Mouse (Mus musculus): ENCODE data around the gene Jsrp1. TPM values are rescaled to one million over a fixed set of nuclear protein-coding genes. Genes with fewer than 3 reads are reported as not detected.

The Jsrp1 gene
- polyA plus RNA-seq, 1 experiment, result 3.2 TPM

DNA sequence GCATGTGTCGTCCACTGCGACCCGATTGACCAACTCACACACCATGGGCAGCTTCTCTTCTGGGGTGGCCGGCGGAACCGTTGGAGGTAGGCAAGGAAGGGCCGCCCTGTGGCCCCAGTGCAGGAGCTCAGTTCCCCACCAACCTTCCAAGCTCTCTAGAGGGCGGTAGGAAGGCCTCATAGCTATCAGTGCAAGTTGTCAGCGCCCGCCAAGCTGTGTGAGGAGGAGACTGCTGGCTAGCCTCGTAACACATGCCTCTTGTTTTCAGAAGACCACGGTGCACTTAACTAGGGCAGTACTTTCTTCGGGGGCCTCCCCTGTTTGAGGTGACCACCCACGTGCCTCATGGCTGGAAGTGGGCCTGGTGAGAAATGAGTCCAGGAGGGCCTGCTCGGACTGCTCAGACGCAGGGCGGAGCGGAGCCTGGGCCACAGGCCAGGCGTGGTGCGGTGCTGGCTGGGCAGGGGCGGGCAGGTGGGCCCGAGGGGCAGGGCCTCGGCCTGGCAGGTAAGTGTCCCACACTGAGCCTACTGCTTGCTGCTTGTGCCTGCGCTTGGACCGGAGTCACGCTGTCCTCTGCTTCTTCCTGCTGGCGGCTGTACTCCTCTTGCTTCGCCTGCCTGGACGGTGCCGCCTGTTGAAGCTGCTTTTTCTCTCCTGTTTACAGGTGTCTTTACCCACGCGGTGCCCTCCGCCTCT, 21.7 kb downstream of the Jsrp1 start:
- no peak overlapping the region for H3K4me3 ChIP-seq (ENCODE audit: insufficient read depth, low read depth, low read length)
- H3K36me3 ChIP-seq (ENCODE audit: control insufficient read depth, insufficient read depth, low read length), result no peaks in the 10 kb centered on the region
- TF ChIP-seq CTCF (conservative IDR thresholded peaks at IDR 0.05; ENCODE audit: insufficient read depth, insufficient read length, low read depth, low read length) (no peak), POLR2A (IDR thresholded peaks at IDR 0.05; ENCODE audit: low read depth, low read length) (no peak)
- no peaks in the 10 kb centered on the region for H3K27me3 ChIP-seq (replicated peaks; ENCODE audit: control insufficient read depth, insufficient read depth, low read length)
- DNase-seq, result no peak
- no peaks in the 10 kb centered on the region for H3K4me1 ChIP-seq (ENCODE audit: control insufficient read depth, insufficient read depth, low read length)
- WGBS, result 80% methylated on average over 33 of the region's 33 CpGs
- H3K27ac ChIP-seq (ENCODE audit: insufficient read depth, low read depth, low read length), result no peak overlapping the region

DNA sequence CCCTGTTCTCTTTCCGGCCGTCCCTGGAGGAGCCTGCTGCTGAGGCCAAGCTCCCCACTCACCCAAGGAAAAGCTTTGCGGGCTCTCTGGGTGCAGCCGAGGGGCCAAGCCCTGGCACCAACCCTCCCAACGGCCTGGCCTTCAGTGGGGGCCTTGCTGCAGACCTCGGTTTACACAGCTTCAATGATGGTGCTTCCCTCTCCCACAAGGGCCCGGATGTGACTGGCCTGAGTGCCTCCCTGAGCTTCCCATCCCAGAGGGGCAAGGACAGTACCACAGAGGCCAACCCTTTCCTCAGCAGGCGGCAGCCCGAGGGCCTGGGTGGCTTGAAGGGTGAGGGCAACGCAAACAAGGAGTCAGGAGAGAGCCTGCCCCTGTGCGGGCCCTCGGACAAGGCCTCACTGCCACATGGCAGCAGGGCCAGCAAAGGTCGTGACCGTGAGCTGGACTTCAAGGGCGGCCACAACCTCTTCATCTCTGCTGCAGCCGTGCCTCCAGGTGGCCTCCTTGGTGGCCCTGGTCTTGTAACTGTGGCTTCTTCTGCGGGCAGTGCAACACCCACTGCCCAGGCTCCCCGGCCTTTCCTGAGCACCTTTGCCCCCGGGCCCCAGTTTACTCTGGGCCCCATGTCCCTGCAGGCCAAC, 22.4 kb downstream of the Jsrp1 start:
- Histone ChIP-seq H3K27ac (ENCODE audit: insufficient read depth, low read depth, low read length) (no peak overlapping the region), H3K4me3 (ENCODE audit: insufficient read depth, low read depth, low read length) (no peak overlapping the region), H3K36me3 (ENCODE audit: control insufficient read depth, insufficient read depth, low read length) (no peaks in the 10 kb centered on the region; the same call in 1 of the 2 replicates), H3K27me3 (replicated peaks; ENCODE audit: control insufficient read depth, insufficient read depth, low read length) (no peaks in the 10 kb centered on the region), H3K4me1 (ENCODE audit: control insufficient read depth, insufficient read depth, low read length) (no peaks in the 10 kb centered on the region)
- WGBS, result 85% methylated on average over 19 of the region's 19 CpGs
- DNase-seq, result no peak
- TF ChIP-seq POLR2A (IDR thresholded peaks at IDR 0.05; ENCODE audit: low read depth, low read length), result no peak
- no peak for TF ChIP-seq CTCF (conservative IDR thresholded peaks at IDR 0.05; ENCODE audit: insufficient read depth, insufficient read length, low read depth, low read length)

DNA sequence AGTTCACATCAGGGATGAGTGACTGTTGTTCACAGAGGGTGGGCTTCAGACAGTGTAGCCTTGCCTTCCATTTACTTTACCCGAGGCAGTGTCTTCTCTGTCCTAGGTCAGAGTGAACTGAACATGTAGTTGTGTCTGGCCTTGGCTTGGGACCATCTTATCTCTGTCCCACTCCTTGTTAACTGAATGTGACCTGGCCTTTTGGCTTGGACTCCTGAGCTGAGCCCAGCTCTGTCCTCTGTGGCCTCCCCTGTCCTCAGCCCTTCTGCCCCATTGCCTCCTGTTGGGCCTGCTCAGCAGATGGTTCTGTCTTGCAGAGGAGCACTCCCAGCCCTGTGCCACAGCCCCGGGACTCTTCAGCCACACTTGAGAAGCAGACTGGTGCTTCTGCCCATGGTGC, 25.8 kb downstream of the Jsrp1 start:
- no peaks in the 10 kb centered on the region for H3K4me1 ChIP-seq (ENCODE audit: control insufficient read depth, insufficient read depth, low read length)
- no peak for DNase-seq
- no peaks in the 10 kb centered on the region for H3K27me3 ChIP-seq (replicated peaks; ENCODE audit: control insufficient read depth, insufficient read depth, low read length)
- TF ChIP-seq CTCF (conservative IDR thresholded peaks at IDR 0.05; ENCODE audit: insufficient read depth, insufficient read length, low read depth, low read length), result no peak
- TF ChIP-seq POLR2A (IDR thresholded peaks at IDR 0.05; ENCODE audit: low read depth, low read length), result no peak
- H3K4me3 ChIP-seq (ENCODE audit: insufficient read depth, low read depth, low read length), result no peak overlapping the region
- 79% methylated on average over 2 of the region's 2 CpGs for WGBS
- H3K27ac ChIP-seq (ENCODE audit: insufficient read depth, low read depth, low read length), result no peak overlapping the region
- no peaks in the 10 kb centered on the region; the same call in none of the 2 replicates for H3K36me3 ChIP-seq (ENCODE audit: control insufficient read depth, insufficient read depth, low read length)

DNA sequence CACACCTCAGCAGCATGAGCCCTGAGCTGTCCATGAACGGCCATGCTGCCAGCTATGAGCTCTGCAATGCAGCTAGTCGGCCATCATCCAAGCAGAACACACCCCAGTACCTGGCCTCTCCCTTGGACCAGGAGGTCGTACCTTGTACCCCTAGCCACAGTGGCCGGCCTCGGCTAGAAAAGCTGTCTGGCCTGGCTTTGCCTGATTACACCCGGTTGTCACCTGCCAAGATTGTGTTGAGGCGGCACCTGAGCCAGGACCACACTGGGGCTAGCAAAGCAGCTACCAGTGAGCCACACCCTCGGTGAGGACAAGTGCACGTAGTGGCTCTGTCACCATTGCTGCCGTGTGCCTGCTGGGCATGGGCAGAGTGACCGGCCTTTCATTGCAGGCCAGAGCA, 27.3 kb downstream of the Jsrp1 start:
- Histone ChIP-seq H3K36me3 (ENCODE audit: control insufficient read depth, insufficient read depth, low read length) (no peaks in the 10 kb centered on the region; the same call in none of the 2 replicates), H3K4me3 (ENCODE audit: insufficient read depth, low read depth, low read length) (no peak overlapping the region), H3K4me1 (ENCODE audit: control insufficient read depth, insufficient read depth, low read length) (no peaks in the 10 kb centered on the region), H3K27ac (ENCODE audit: insufficient read depth, low read depth, low read length) (no peak overlapping the region), H3K27me3 (replicated peaks; ENCODE audit: control insufficient read depth, insufficient read depth, low read length) (no peaks in the 10 kb centered on the region)
- DNase-seq, result no peak
- WGBS, result 90% methylated on average over 11 of the region's 11 CpGs
- TF ChIP-seq POLR2A (IDR thresholded peaks at IDR 0.05; ENCODE audit: low read depth, low read length) (no peak), CTCF (conservative IDR thresholded peaks at IDR 0.05; ENCODE audit: insufficient read depth, insufficient read length, low read depth, low read length) (no peak)

DNA sequence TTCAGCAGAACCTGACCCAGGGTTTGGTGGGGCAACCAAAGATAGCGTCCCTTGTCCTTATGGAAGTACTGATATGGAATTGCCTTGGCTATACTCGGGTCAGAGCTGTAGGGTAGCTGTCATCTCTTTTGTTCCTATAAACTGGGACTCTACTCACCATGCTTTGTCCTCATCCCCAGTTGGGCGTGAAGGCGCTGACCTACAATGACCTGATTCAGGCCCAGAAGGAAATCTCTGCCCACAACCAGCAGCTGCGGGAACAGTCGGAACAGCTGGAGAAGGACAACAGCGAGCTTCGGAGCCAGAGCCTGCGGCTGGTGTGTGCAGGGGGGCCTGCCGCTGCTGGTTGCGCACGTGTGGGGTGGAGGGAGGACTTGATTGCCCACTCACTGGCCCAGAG, 28.4 kb downstream of the Jsrp1 start:
- no peaks in the 10 kb centered on the region; the same call in none of the 2 replicates for H3K36me3 ChIP-seq (ENCODE audit: control insufficient read depth, insufficient read depth, low read length)
- no peaks in the 10 kb centered on the region for H3K4me1 ChIP-seq (ENCODE audit: control insufficient read depth, insufficient read depth, low read length)
- no peak for DNase-seq
- TF ChIP-seq CTCF (conservative IDR thresholded peaks at IDR 0.05; ENCODE audit: insufficient read depth, insufficient read length, low read depth, low read length), result no peak
- no peak for TF ChIP-seq POLR2A (IDR thresholded peaks at IDR 0.05; ENCODE audit: low read depth, low read length)
- no peak overlapping the region for H3K27ac ChIP-seq (ENCODE audit: insufficient read depth, low read depth, low read length)
- 88% methylated on average over 12 of the region's 12 CpGs for WGBS
- H3K4me3 ChIP-seq (ENCODE audit: insufficient read depth, low read depth, low read length), result no peak overlapping the region
- H3K27me3 ChIP-seq (replicated peaks; ENCODE audit: control insufficient read depth, insufficient read depth, low read length), result no peaks in the 10 kb centered on the region

DNA sequence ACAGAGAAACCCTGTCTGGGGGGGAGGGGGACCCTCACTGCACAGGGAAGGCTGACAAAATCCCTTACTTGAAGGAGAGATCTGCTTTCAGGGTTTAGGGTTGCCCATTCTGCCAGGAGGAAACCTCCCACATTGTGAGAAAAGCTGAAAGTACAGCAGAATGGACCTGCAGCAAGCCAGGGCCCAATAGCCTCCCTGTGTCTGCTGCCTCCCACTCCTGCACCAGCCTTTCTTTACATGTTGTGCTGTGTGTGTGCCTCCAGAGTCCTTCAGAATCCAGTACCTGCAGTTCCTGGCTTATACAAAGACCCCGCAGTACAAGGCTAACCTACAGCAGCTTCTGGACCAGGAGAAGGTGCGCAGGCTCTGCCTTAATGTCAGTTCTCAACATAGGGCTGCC, 29.0 kb downstream of the Jsrp1 start:
- no peak overlapping the region for H3K27ac ChIP-seq (ENCODE audit: insufficient read depth, low read depth, low read length)

DNA sequence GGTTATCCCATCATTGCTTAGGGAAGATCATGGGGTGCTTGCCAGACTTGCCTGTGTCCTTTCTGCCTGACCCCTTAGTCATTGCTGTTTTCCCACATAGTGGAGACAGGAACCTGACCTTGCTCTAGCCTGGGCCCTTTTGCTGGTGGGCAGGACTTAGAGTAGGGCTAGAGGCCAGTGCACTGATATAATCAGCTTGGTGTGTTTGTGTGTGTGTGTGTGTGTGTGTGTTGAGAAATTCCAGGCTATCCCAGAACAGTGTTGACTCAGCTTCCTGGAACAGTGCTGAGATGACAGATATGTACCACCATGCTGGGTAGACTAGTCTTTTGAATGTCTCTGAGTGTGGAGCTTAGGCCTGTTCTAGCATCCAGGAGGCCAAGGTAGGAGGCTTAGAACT, 33.7 kb downstream of the Jsrp1 start:
- no peaks in the 10 kb centered on the region for H3K27me3 ChIP-seq (replicated peaks; ENCODE audit: control insufficient read depth, insufficient read depth, low read length)
- H3K36me3 ChIP-seq (ENCODE audit: control insufficient read depth, insufficient read depth, low read length), result no peaks in the 10 kb centered on the region
- no peak for TF ChIP-seq POLR2A (IDR thresholded peaks at IDR 0.05; ENCODE audit: low read depth, low read length)
- TF ChIP-seq CTCF (conservative IDR thresholded peaks at IDR 0.05; ENCODE audit: insufficient read depth, insufficient read length, low read depth, low read length), result no peak
- no peak overlapping the region for H3K27ac ChIP-seq (ENCODE audit: insufficient read depth, low read depth, low read length)
- H3K4me3 ChIP-seq (ENCODE audit: insufficient read depth, low read depth, low read length), result no peak overlapping the region
- DNase-seq, result no peak
- no peaks in the 10 kb centered on the region for H3K4me1 ChIP-seq (ENCODE audit: control insufficient read depth, insufficient read depth, low read length)

More for the DNA sequence above, 29.0 kb downstream of the Jsrp1 start:
- no peak overlapping the region for H3K4me3 ChIP-seq (ENCODE audit: insufficient read depth, low read depth, low read length)
- WGBS, result 98% methylated on average over 2 of the region's 2 CpGs
- no peaks in the 10 kb centered on the region for H3K27me3 ChIP-seq (replicated peaks; ENCODE audit: control insufficient read depth, insufficient read depth, low read length)
- TF ChIP-seq CTCF (conservative IDR thresholded peaks at IDR 0.05; ENCODE audit: insufficient read depth, insufficient read length, low read depth, low read length) (no peak), POLR2A (IDR thresholded peaks at IDR 0.05; ENCODE audit: low read depth, low read length) (no peak)
- no peaks in the 10 kb centered on the region for H3K4me1 ChIP-seq (ENCODE audit: control insufficient read depth, insufficient read depth, low read length)
- no peak for DNase-seq
- no peaks in the 10 kb centered on the region; the same call in none of the 2 replicates for H3K36me3 ChIP-seq (ENCODE audit: control insufficient read depth, insufficient read depth, low read length)

Measured in kidney, adult 2 months (tissue).